Mouse (Mus musculus): ENCODE data around the gene Lcor. TPM values are rescaled to one million over a fixed set of nuclear protein-coding genes. Genes with fewer than 3 reads are reported as not detected.

Lcor gene
- polyA plus RNA-seq (2017; shearing (Covaris generic)) = 10.6 TPM

DNA sequence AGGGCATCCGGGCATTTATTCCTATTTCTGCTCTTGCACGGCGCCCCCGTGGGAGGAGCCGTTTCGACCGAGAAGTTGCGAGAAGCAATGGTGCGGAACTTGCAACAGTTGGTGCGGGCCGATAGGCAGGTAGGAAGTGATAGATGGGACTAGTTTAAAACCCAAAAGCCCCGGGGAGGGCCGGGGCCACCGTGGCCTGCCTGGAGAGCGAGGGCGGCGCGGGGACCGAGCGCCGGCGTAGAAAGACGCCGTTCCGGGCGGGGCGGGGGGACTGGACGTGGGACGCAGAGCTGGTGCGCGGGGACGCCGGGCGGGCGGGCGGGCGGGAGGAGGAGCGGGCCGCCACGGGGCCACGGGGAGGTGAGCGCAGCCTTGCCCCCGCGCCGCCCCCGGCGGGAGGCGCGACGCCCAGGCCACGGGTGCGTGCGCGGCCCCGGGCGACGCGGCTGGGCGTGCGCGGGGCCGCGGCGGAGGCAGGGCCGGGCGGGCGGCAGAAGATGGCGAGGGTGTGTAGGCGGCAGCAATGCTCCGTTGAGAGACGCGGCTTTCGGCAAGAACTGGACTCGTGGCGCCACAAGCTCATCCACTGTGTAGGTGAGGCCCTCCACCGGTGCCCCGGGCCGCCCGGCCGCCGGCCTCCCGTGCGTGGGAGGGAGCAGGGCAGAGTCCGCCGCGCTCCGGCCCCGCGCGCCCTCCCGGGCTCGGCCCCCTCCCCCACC, at the start of gene Lcor:
Lcor (plus strand) TSS at position 448 of the 719 bp plus-strand sequence.

DNA sequence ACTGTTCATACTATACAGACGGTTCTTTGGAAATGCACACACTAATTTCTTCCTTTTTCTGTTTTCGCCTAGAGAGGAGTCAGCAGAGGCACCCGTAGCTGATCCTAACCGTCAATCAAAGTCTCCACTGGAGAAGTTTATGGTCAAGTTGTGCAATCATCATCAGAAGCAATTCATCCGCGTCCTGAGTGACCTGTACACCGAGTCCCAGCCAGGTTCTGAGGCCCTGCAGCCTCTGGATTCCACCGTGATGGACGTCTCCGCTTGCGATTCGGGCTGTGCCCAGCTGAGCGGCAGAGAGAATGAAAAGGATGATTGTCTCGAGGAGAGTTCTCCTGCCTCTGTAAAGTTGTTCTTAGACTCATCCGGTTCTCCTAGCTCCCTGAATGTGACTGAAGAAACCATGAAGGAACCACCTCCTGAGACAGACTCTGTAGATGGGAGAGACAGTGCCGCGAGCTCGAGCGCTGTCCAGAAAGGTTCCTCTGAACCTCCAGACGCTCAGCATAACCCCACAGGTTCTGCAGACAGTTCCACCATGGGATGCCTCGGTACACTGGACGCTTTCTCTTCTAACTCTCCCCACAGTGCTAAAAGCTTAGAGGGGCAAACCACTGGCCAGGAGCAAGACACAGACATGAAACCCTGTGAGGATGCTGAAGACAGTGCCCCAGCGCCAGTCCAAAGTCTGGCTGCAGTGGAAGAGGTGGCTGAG, 99.4 kb downstream of the Lcor start, which contains the start of gene Gm340:
Gm340 (plus strand) TSS at position 665 of the 715 bp plus-strand sequence.

Other genes with a start within 250 kb of the Lcor start
- 29.4 TPM for gene Tm9sf3, start 218.6 kb upstream of the Lcor start, polyA plus RNA-seq (2017; shearing (Covaris generic))
- gene Pik3ap1, start 97.5 kb upstream of the Lcor start, polyA plus RNA-seq (2017; shearing (Covaris generic)) = 9.2 TPM
- 5.3 TPM for gene Gm340, start 99.7 kb downstream of the Lcor start, polyA plus RNA-seq (2017; shearing (Covaris generic))